Mouse (Mus musculus) liver, embryonic 14.5 days (tissue): ENCODE data around the gene Tmem108. TPM values are rescaled to one million over a fixed set of nuclear protein-coding genes. Genes with fewer than 3 reads are reported as not detected.

ENCODE experiments used
- ATAC-seq: fragments of 200-750 bp; cut with Nextera tagmentation; 2 replicates; pipeline ENCODE4 v1.8.0; 2017; ENCODE audit warnings: moderate number of reproducible peaks, mild to moderate bottlenecking, moderate library complexity; ENCODE audit not compliant: insufficient read depth
- DNase-seq, 3 experiments: peaks; one replicate each; pipeline ENCODE4 v3.0.0-alpha.2; 2012 to 2013; ENCODE audit warnings: low read depth in 3 of 3, low spot score in 3 of 3
- H3K27ac ChIP-seq: fragments of 300-500 bp; sonication (generic); 2 replicates; pipeline ENCODE4 v1.5.1; 2014; ENCODE audit warnings: moderate library complexity, mild to moderate bottlenecking, control low read depth, inconsistent platforms
- H3K27me3 ChIP-seq: fragments of 300-500 bp; sonication (generic); 2 replicates; pipeline ENCODE4 v1.6.1; 2014; ENCODE audit warnings: mild to moderate bottlenecking, low read length, moderate library complexity; ENCODE audit not compliant: control insufficient read depth, insufficient read depth
- H3K36me3 ChIP-seq: fragments of 300-500 bp; sonication (generic); replicated peaks from 2 replicates; pipeline ENCODE4 v1.6.1; 2014; ENCODE audit warnings: low read depth; ENCODE audit not compliant: control insufficient read depth, insufficient read depth
- H3K4me1 ChIP-seq, 2 experiments: fragments of 200-500 bp in 1 of 2; fragments of 300-500 bp in 1 of 2; sonication (generic) in 1 of 2; replicated peaks; 2 replicates each; pipeline ENCODE4 v1.6.1; 2012 to 2014; ENCODE audit warnings: antibody characterized with exemption in 1 of 2, inconsistent platforms in 1 of 2, low read length in 1 of 2; ENCODE audit not compliant: control insufficient read depth in 2 of 2, insufficient read depth in 2 of 2
- H3K4me2 ChIP-seq: fragments of 300-500 bp; sonication (generic); 2 replicates; pipeline ENCODE4 v1.6.1; 2014; ENCODE audit warnings: low read depth, mild to moderate bottlenecking, control low read depth, moderate library complexity
- H3K4me3 ChIP-seq, 2 experiments: fragments of 200-500 bp in 1 of 2; fragments of 300-500 bp in 1 of 2; sonication (generic) in 1 of 2; 2 replicates each; pipeline ENCODE4 v1.5.1; 2012 to 2014; ENCODE audit warnings: low read depth in 2 of 2, low read length in 2 of 2, mild to moderate bottlenecking in 2 of 2, control low read depth in 1 of 2, inconsistent platforms in 1 of 2, moderate library complexity in 1 of 2; ENCODE audit not compliant: insufficient read depth in 1 of 2
- H3K9ac ChIP-seq: fragments of 300-500 bp; sonication (generic); replicated peaks from 2 replicates; pipeline ENCODE4 v1.6.1; 2014; ENCODE audit warnings: mild to moderate bottlenecking, control low read depth, moderate library complexity
- H3K9me3 ChIP-seq: fragments of 300-500 bp; sonication (generic); 2 replicates; pipeline ENCODE4 v1.6.1; 2016; ENCODE audit warnings: low read length, mixed read lengths; ENCODE audit not compliant: control insufficient read depth
- CTCF ChIP-seq: IDR thresholded peaks from 2 replicates; pipeline ENCODE4 v1.5.1; 2016; ENCODE audit warnings: antibody characterized with exemption, low read depth, control low read depth
- EP300 ChIP-seq: IDR thresholded peaks from 2 replicates; pipeline ENCODE4 v1.6.1; 2016; ENCODE audit warnings: antibody characterized with exemption, low read depth
- WGBS: fragments of 180-500 bp; shearing (Covaris S2); extraction: QIAGEN DNeasy Blood & Tissue Kit; methylation state at CpG from one replicate; pipeline ENCODE4 v1.1.7; 2014; ENCODE audit not compliant: insufficient replicate concordance; 5-methylcytosine and 5-hydroxymethylcytosine counted together
- polyA plus RNA-seq, 2 experiments: library from polyadenylated mRNA; depleted of rRNA in 1 of 2; stranded (reverse) in 1 of 2; unstranded in 1 of 2; fragments of >200 nt; fragmentation: Nextera tagmentation in 1 of 2; extraction: Ambion mirVana in 1 of 2; gene quantifications; 2 replicates each; pipeline versions ENCODE4 v1.2.1 to v1.2.3; 2012 to 2014

Tmem108 gene
- polyA plus RNA-seq, 2 experiments = 0.51 to 1.0 TPM

GRCm38 (mm10) chr9:103580621-103581020 lies 181.0 kb downstream of the Tmem108 start:
- Histone ChIP-seq H3K36me3 (no peaks in the 10 kb centered on the region), H3K27ac (no peak overlapping the region), H3K4me2 (no peak overlapping the region), H3K27me3 (no peaks in the 10 kb centered on the region), H3K9ac (no peak overlapping the region), H3K4me1 (no peaks in the 10 kb centered on the region), H3K4me3 (no peak overlapping the region), H3K9me3 (no peaks in the 10 kb centered on the region)
- no peak for ATAC-seq
- no peak for DNase-seq
- TF ChIP-seq EP300 = no peak
- 68% methylated on average over 6 of the region's 6 CpGs for WGBS

- H3K27me3 ChIP-seq = no peaks in the 10 kb centered on the region
- WGBS = 60% methylated on average over 4 of the region's 4 CpGs
- H3K27ac ChIP-seq = no peak overlapping the region
- TF ChIP-seq CTCF (no peak), EP300 (no peak)
- H3K9ac ChIP-seq = no peak overlapping the region
- no peak for ATAC-seq
- no peak for DNase-seq
- H3K4me3 ChIP-seq = no peak overlapping the region
- H3K36me3 ChIP-seq = no peaks in the 10 kb centered on the region
- H3K4me2 ChIP-seq = no peak overlapping the region
- H3K4me1 ChIP-seq = no peaks in the 10 kb centered on the region
- H3K9me3 ChIP-seq = no peaks in the 10 kb centered on the region
These were observed 181.5 kb downstream of the Tmem108 start for GRCm38 (mm10) chr9:103580186-103580585.

DNA sequence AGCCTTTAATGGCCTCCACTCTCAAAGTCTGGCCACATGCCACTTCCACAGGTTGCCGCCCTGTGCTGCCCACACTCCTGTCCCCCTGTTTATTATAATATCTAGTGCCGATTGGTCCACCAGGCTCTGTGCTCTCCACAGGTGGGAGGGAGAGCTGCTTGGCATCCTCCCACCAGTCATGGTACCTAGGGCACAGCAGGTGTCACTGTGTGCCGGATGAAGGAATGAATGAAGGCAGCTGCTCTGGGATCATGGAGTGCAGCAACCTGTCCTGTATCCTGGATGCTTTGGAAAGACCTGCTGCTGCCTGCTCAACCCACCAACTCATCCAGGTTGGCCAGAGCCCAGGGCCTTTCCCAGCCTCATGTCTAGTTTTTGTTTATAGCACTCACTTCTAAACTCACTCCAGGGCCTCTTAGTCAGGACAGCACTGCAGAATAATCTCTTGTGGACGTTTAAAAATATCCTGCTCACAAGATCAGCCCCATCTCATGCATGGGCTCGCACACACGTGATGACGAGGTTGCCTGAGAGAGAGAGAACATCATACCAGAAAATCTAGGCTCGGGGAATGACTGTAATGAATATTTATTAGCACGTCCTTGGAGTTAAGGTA lies 182.1 kb downstream of the Tmem108 start:
- Histone ChIP-seq H3K9ac (no peak overlapping the region), H3K36me3 (no peaks in the 10 kb centered on the region), H3K27me3 (no peaks in the 10 kb centered on the region), H3K27ac (no peak overlapping the region), H3K4me1 (no peaks in the 10 kb centered on the region), H3K9me3 (no peaks in the 10 kb centered on the region), H3K4me2 (no peak overlapping the region), H3K4me3 (no peak overlapping the region)
- DNase-seq = no peak
- 64% methylated on average over 9 of the region's 9 CpGs for WGBS
- ATAC-seq = no peak
- no peak for TF ChIP-seq CTCF
- no peak for TF ChIP-seq EP300

DNA sequence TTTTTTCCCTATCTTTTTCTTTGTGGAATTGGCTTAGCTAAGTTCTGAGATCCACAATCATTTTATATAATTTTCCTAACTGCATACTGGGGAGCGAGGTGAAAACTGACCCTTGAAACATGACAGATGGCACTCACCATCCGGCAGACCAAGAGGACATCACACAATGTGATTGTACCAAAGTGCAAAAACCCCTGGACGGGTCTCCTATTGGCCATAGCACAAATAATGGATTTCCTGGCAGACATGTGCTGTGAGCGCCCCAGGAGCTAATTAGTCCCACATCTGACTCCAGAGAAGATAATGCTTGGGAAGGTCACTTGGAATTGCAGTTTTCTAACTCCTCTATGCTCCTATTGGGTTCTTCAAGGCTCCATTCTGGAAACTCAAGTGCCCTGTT lies 183.9 kb downstream of the Tmem108 start:
- Histone ChIP-seq H3K27ac (no peak overlapping the region), H3K4me2 (no peak overlapping the region), H3K9me3 (no peaks in the 10 kb centered on the region), H3K36me3 (no peaks in the 10 kb centered on the region), H3K27me3 (no peaks in the 10 kb centered on the region), H3K9ac (no peak overlapping the region), H3K4me3 (no peak overlapping the region), H3K4me1 (no peaks in the 10 kb centered on the region)
- ATAC-seq = no peak
- no peak for TF ChIP-seq EP300
- no peak for TF ChIP-seq CTCF
- 48% methylated on average over 4 of the region's 4 CpGs for WGBS
- DNase-seq = no peak

- Histone ChIP-seq H3K4me2 (no peak overlapping the region), H3K27me3 (no peaks in the 10 kb centered on the region), H3K9ac (no peak overlapping the region), H3K36me3 (no peaks in the 10 kb centered on the region), H3K27ac (no peak overlapping the region), H3K4me3 (no peak overlapping the region), H3K4me1 (no peaks in the 10 kb centered on the region), H3K9me3 (no peaks in the 10 kb centered on the region)
- DNase-seq (no peak), ATAC-seq (no peak)
- WGBS = 68% methylated on average over 5 of the region's 5 CpGs
- TF ChIP-seq CTCF (no peak), EP300 (no peak)
These were observed 184.5 kb downstream of the Tmem108 start for GRCm38 (mm10) chr9:103577181-103577580.
